Mouse (Mus musculus) ZHBTc4 (cell line): Measurements from ENCODE around the gene Snrnp25.
"Not testable (repeated sequence)": the region's sequence is repeated elsewhere in the genome, so short reads cannot be mapped to it uniquely, and the experiment has no call there.

Experiments used
- DNase-seq: peaks from one replicate; pipeline ENCODE4 v3.0.0-alpha.2; 2011; ENCODE audit warnings: low read depth, low spot score

Snrnp25 gene

DNA sequence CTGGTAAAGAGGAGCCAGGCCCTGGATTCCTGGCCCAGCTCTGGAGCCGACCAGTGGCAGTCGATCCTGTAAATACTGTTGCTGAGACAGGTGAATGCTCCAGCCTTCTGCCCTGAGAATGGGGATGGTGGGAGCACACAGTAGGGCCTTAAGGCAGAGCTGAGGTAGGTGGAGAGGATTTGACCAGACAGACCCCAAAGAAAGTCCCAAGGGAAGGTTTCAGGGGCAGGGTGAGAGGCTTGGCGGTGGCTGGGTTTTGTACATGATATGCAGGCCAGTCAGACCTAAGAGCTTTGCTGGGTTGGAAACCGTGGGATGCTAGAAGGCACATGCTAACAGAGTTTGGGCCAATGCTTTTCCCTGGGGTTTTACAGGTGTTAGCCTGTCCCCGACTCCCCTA, 10.6 kb upstream of the Snrnp25 start:
- no peak for DNase-seq

DNA sequence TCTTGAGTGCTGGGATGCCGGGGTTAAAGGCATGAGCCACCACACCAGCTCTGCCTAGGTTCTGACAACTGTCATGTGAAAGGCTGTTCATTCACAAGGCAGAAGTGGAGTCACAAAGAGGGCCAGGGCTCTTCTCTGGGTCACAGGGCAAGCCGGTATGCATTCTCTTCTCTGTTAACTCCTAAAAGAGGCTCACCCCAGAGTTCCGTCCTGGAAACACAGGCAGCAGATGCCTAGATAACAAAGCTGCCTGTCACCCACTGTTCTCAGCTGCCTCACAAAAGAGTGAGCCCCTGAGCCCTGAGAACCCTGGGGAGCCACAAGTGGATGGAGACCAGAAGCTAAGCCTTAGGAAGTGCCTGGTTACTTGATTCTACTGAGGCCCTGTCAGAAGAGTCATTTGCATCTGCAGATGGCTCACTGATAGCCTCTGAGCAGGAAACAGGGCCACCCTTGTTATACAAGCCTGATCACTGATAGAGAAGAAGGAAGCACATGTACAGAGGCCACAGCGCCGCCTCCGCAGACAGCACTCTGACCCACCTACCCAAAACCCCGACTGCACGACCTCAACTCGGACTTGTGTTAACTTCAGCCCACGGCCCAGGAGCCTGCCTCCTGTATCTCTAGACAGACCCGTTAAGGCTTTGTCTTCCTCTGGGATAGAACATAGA, 9.2 kb upstream of the Snrnp25 start:
- no peak for DNase-seq

DNA sequence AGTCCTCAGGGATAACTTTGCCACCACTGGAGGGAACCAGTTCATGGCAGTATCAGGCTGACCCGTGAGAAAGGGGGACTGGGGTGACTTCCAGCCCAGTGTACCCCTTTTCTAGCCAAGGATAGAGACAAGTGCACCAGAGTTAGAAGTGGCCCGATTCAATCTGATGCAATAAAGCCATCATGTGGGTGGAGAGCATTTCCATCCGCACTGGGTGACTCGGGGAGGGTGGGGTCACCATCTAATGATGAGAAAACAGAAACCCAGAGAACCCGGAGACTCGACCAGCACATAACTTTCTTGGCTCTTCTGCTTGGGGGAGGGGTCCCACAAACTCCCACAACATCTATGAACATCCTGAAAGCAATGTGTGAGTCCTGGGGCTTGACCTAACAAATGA, 8.5 kb upstream of the Snrnp25 start:
- DNase-seq, result no peak

DNA sequence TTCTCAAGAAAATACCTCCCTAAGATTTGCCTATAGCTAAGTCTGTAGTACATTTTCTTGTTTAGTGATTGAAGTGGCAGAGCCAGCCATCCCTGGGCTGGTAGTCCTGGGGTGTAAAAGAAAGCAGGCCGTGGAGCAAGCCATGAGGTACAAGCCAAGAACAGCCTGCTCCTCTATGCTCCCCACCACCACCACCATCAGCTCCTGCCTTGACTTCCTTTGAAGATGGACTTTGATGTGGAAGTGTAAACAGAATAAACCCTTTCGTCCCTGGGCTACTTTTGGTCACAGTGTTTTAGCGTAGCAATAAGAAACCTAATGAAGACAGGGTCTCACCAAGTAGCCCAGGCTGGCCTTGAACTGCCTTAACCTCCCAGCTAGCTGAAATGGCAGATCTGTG, 7.4 kb upstream of the Snrnp25 start:
- no peak for DNase-seq

DNA sequence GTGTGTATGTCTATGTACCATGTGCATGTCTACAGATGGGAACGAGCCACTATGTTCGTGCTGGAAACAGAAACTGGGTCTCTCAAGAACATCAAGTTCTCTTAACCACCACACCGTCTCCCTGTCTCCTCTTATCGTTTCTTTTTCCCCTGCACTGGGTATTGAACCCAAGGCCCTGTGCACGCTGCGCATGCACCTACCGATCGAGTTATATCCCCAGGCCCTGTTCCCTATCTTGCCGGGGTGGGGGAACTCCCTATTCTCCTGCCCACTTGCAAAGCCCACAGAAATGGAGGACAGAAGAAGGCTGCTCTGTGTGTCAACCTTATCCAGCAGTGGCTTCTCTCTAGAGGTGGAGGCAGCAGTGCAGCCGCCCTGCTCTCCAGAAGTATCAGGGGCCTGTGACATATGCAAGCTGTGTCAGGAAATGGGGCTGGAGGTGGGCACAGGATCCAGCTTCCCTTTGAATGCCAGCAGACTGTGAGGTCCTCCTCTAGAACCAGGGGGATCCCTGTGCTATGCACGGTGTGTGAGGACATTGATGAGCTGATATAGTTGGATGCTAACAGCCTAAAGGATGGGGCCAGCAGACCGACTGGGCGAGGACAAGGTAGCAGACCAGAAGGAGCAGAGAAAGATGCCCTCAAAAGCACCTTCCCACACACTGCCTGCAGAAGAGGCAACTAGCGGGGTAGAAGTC, 6.8 kb upstream of the Snrnp25 start:
- DNase-seq, result no peak

DNA sequence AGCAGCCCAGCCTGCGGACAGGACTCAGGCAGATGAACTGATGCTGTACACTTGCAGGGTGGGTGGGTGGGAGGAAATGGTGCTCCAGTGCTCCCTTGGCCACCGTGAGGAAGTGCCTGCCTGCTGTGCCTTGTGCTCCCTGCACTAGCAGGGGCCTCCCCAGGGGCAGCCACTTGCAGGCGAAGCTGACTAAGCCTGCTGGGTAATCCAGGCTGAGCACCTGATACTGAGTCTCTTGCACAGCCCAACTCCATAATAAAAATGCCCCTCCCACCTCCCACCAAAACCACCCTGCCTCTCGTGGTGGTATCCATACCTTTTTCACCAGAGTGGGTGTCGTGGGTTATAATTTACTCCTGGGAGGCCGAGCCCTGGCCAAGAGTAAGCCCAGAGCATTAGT, 6.0 kb upstream of the Snrnp25 start:
- DNase-seq, result no peak

DNA sequence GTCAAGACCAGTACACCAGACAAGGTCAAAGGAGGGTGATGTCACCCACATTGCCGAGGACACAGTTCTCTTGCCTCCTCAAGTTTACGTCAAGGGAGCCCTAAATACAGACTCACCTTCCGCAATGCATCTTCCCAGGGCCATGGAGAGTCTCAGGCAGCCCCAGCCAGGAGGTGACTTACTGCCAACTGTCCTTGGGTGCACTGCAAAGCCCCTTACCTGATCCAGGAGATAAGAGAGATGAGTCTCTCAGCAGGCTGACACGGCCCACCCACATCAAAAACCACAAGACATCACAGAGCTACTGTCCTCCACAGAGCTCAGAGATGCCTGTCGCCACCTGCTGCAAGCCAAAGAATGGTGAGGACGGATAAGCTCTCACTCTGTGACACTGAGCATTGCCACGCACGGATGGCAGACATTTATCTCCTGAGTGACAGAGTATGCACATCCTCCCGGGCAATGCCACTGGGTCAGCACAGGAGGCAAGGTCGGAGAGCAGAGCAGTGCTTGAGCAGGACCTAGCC, 5.1 kb upstream of the Snrnp25 start, which contains the start of gene Il9r:
TSS of gene Il9r (minus strand) at position 205 of the 527 bp plus-strand sequence.
- no peak for DNase-seq

DNA sequence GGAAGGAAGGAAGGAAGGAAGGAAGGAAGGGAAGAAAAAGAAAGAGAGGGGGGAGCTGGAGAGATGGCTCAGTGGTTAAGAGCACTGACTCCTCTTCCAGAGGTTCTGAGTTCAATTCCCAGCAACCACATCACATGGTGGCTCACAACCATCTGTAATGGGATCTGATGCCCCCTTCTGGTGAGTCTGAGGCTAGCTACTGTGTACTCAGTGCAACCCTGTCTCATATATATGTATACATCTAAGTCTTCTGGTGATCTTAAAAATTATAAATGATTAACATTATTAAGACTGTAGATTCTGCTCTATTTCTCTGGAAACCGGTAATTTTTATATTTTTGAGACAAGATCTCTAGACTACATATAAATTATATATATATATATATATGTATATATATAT, 4.2 kb upstream of the Snrnp25 start:
- not testable (repeated sequence) for DNase-seq

DNA sequence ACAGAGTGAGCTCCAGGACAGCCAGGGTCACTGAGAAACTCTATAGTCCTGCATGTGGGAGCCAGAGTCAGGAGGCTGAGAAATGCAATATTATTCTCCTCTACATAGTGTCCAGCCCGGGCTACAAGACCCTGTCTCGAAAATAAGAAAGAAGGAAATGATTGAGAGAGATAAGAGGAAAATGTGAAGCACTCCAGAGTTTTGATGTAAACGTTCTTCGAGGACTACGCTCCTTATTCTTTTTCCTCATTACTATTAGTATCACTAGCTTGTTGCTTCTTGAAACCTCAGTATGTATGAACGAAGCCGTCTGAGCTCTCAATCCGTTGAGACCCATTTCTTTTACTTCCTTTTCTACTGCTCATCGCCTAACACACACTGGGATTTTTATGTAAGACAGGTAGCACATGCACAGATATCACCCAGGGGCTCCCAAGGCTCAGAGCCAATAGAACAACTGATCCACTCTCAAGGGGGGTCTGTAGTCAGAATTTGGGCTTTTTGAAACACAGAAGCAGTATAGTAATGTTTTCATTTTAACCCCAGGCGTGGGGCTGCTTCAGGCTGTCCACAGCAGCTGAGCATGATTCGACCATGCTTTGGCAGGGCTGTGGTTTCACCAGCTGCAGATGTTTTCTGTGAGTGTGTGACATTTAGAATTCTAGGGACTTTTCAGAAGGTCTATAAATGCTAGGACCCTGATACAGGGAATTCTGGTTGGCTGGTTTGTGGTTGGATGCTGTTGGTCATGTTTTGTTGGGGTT, 3.1 kb upstream of the Snrnp25 start:
- DNase-seq, result no peak

DNA sequence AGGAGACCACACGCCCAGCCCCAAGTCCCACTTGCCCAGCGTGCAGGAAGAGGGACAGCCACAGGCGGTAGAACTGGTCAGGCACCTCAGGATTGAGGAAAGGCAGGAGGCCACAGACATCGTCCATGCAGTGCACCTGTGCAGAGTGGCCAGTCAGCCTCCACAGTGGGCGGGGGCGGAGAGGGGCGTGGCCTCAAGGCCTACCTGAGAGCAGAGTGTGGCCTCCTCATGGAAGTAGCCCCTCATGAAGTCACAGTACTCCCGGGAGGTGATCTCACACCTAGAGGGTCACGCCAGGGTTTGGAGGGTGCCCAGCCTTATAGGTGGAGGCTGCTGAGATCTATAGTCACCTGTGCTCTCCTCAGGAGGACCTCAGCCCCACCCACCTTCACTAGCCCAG, 5.4 kb downstream of the Snrnp25 start:
- no peak for DNase-seq

DNA sequence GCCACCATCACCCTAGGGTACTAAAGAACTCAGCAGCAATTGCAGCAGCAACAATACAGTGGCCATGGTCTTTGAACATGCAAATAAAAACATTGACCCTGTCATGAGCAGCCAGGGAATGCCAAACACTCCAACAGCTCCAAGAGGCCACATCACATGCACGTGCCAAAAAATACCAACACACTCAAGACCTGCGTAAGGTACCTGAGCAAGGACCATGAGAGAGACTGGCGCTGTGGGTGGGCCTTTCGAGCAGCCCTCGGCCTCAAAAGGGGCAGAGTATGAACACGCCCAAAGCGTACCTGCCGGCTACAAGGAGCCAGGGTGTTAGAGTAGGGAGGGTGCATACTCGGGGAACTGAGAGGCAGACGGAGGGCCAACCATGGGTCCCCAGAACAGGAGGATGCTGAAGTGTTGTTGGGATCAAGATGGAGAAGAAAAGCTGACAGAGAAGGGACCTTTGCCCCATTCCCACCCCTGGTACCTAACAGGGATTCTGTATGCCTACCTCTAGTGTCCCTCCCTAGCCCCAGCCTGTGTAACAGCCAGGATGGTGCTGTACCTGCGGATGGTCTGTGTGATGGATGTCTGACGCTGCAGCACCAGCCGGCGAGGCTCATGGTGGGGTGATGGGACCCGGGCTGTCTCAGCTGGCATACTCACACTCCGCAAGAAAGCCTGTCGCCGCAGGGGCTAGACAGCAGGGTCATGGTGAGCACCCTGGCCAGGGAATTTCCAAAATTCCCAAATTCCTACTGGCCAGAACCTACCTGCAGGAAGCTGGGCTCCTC, 10.4 kb downstream of the Snrnp25 start:
- no peak for DNase-seq

DNA sequence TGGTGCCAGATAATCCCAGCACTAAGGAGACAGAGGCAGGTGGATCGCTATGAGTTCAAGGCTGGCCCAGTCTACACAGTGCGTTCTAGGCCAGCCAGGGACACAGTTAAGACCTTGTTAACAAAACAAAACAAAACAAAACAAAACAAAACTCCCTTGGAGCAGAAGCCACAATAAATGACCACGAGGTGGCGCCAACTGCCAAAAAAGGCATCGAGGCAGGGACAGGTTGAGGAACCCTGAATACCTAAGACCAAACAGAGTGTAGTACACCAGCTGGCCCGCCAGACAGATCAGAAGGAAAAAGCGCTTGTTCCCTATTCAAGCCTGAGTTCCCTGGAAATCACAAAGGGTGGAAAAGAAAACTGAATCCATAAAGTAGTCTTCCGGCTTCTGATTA, 11.6 kb downstream of the Snrnp25 start:
- DNase-seq, result peak; percentile 93

DNA sequence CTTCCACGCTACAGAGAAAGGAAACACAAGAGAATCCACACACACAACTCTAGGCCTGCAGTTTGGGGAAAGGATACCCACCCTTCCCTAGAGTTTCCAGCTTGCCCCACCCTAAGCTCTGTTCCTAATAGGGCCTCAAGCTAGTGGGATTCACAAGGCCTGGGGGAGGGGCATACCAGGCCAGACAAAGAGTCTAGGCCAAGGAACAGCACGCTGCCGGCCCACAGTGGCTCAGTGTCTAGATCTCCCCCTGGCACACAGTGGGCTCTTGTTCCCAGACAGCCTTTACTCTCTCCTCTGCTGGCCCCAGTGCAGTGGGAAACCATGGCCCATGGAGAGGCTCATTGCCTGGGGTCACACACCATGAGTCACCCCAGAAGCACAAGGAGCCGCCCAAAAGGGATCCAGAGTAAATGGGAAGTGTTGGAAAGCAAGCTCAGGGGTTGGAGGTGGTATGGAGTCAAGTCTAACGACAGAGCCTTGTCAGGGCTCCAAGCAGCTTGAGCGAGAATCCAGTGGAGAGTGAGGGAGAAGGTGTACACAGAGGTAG, 13.4 kb downstream of the Snrnp25 start:
- peak; percentile 65 for DNase-seq

DNA sequence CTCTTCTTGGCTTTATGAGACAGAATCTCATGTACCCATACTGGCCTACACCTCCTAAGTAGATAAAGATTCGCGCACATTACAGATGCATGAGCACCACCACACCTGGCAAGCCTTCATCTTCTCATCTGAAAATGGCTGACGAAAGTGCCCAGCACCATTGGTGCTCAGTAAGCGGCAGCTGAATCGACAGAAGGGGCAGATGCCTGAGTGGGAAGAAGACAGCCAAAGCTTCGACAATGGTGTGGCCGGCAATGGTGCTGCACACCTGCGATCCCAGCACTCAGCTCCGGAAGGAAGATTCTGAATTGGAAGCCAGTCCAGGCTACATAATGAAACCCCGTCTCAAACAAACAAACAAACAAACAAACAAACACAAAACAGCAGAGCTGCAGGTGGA, 14.1 kb downstream of the Snrnp25 start:
- no peak for DNase-seq

DNA sequence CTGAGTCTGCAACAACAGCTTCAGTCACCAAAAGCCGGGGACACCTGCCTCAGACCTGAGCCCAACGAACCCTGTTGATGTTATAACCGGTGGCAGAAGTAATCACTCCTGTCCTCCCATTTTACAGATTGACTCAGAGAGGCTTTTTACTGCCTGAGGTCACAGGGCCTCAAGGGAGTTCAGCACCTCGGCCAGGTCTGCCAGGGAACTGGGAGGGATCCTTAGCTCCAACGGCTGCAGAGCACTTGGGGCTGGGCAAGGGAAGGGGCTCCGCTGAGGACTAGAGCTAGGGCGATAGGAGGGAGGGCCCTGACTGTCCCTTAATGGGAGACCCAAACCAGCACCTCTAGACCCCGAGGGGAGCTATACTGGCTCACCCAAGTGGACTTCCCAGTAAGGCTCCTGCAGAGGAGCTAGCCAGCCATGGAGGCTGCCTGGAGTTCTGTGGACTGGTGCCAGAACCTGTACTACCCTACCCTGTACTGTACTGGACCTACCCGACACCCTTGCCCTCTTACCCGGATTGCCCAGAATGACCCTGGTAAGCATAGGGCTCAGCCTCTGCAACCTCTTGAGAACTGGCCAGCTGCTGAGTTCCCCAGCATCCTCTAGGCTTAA, 15.5 kb downstream of the Snrnp25 start:
- peak; percentile 58 for DNase-seq

DNA sequence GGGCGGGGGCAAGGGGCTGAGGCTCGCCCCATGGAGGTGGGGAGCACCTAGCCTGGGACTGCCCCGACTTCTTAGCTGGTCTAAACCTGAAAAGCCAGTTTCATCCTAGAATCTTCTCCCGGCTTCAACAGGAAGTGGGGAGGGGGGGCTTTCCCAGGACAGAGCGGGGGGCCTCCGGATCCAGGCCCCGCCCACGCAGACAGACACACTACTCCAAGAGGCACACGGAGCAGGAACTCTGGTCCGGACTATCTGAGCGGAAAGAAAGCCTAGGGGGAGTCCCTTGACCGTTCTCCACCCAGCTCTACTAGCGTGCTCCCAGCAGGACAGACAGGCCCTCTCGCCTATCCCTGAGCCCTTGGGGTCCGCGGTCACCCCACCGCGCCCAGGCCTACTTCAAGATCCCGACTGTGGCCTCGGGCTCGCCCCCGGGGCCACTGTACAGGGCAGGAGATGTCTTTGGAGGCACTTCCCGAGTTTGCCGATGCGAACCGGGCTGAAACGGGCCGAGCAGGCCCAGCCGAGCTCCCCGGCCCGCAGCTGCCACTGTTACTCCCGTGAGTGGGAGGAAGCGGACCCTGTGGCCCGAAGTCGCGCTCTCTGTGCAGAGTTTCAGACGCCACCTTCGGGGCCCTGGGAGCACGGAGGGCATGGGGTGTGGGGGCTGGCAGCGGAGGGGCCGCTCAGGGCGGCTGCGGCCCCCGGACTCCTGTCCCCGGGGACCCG, 16.2 kb downstream of the Snrnp25 start:
- peak; percentile 57 for DNase-seq

DNA sequence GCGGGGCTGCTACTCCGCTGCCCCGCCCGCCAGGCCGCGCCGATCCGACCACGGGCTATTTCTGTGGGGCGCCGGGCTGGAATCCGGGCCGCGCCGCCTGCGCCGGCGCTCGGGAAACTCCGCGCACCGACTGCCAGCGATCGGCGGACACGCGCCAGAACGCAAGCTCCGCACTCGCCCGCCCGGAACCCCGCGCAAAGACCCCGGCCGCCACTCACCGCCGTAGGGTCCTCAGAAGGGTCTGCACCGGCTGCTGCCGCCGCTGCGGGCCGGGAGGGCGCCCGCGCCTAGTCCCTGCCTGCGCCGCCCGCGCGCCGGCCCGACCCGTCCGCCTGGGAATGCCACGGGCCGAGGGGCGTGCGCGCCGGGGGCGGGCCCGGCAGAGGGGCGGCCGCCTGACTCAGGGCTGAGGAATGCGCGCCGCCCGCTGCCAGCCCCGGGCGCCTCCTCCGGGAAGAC, 16.8 kb downstream of the Snrnp25 start, which contains the start of gene Rhbdf1:
TSS of gene Rhbdf1 (minus strand) at position 350 of the 459 bp plus-strand sequence.
- DNase-seq, result peak; percentile 77

DNA sequence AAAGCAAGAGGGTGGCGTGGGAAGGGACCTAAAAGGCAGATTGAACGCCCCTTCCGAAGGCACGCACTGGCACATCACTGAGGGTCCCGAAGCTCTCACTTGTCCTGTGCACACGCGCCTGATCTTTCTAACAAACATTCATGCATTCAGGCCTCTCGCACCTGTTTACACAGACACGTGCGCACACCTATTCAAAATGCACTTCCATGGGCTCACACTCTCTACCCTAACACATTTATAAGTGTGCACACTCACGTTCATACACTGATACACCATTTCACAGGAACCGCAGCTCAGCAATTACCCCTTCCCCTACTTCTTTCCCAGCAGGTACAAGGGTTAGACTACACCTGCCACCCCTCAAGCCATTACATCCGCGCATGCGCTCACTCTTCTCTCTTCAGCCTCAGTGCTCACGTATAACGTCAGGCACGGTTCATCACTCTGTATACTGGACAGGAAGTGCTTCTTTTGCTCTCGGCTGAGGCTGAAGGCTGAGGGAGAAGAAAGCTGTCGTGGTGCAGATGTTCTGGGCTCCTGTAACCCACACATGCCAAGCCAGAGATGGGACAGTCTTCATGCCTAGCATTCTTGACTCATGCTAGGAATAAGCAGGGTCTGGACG, 17.5 kb downstream of the Snrnp25 start:
- peak; percentile 44 for DNase-seq

DNA sequence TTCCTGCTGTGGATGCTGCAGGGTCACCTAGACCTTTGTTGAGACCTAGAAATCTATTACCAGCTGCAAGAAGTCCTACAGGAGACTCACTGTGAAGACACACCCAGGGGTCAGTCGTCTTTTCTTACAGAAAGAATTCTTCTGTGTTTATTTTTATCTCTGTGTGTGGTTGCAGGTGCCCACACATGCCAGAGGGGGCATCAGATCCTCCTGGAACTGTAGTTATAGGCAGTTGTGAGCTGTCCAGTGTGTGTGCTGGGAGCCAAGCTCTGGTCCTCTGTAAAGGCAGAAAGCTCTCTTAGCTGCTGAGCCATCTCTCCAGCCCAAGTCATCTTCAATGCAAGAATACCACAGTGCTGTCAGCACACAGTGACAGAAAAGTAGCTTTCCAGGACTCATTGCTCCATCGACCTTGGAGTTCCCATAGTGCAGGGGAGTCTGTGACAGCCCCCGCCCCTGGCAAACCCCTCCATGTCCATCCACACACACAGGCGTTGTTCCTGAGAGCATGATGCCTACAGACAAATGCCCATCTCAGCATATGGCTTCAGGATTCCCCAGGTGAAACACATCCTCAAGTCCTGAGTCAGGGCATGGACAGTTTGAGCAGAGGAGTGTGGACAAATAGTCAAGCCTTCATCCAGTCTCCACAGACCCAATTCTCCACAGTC, 18.2 kb downstream of the Snrnp25 start:
- DNase-seq, result no peak
